In genomic region chr6:70898166-70898565, GRCm38 (mm10) we compare ENCODE assay signal across 23 mouse cellular contexts. TPM values are rescaled to one million over a fixed set of nuclear protein-coding genes. Genes with fewer than 3 reads are reported as not detected.
A peak's percentile ranks its signal among the peaks of the same experiment; 100 is the strongest.
DNase-seq lines count a peak whose midpoint lies in the region; ATAC-seq and TF ChIP-seq lines count a peak whose summit lies in the region.
"Had no signal": no experiment of that assay in that cellular context is flagged by ENCODE, and none has a peak within 500 bp of the region (broad histone marks: within the 10 kb centered on the region; RNA-seq: fewer than 3 reads in every experiment).

No protein-coding gene starts in this region.

- no peak for TF ChIP-seq EP300 in ES-Bruce4 (IDR thresholded peaks at IDR 0.05; ENCODE audit: insufficient read depth, low read depth, low read length)

- peak; percentile 21; the same call in 1 of the 2 replicates for TF ChIP-seq CTCF in forebrain, postnatal 0 days (IDR thresholded peaks at IDR 0.05; ENCODE audit: low read depth)
- TF ChIP-seq CTCF in kidney, adult 2 months (conservative IDR thresholded peaks at IDR 0.05; ENCODE audit: insufficient read depth, insufficient read length, low read depth, low read length), result peak; percentile 40; the same call in 1 of the 2 replicates
- TF ChIP-seq CTCF in ES-Bruce4 (IDR thresholded peaks at IDR 0.05; ENCODE audit: low read depth, low read length), result peak; percentile 14
- TF ChIP-seq CTCF in brain, embryonic 14.5 days (IDR thresholded peaks at IDR 0.05; ENCODE audit: borderline replicate concordance, extremely low read depth, insufficient read depth, insufficient read length), result peak; percentile 11; the same call in 1 of the 2 replicates

- no peak for DNase-seq in forebrain, postnatal 0 days
- DNase-seq in kidney, adult 2 months, result no peak
- no peak for DNase-seq in brain, embryonic 14.5 days (ENCODE audit: low read depth)
- no peak for DNase-seq in left cerebral cortex, adult 9 months (ENCODE audit: low spot score in 2 of 2)
- DNase-seq: adrenal gland, postnatal 10 days; B cell, adult 2 months; cerebellum, adult 18-20 months; cerebellum, adult 9-11 months; cerebellum, postnatal 36 days; gastrocnemius, adult 2 months; gastrocnemius, postnatal 25 days had no signal

- H3K36me3 ChIP-seq in forebrain, postnatal 0 days (ENCODE audit: insufficient read depth), result peaks cover 58% of the 10 kb centered on the region
- H3K36me3 ChIP-seq in forebrain, embryonic 16.5 days (ENCODE audit: control insufficient read depth, insufficient read depth), result peaks cover 20% of the 10 kb centered on the region
- peaks cover 6% of the 10 kb centered on the region for H3K36me3 ChIP-seq in kidney, adult 2 months (ENCODE audit: control insufficient read depth, insufficient read depth, low read length)
- peaks cover 82% of the 10 kb centered on the region for H3K36me3 ChIP-seq in kidney, embryonic 15.5 days
- peaks cover 11% of the 10 kb centered on the region; the same call in 1 of the 2 replicates for H3K36me3 ChIP-seq in ES-Bruce4 (ENCODE audit: control insufficient read depth, insufficient read depth, low read length, poor library complexity, severe bottlenecking)

- H3K9ac ChIP-seq in forebrain, postnatal 0 days, result no peak overlapping the region
- H3K9ac ChIP-seq in forebrain, embryonic 16.5 days (replicated peaks; ENCODE audit: low read depth, low read length), result no peak overlapping the region
- no peak overlapping the region for H3K9ac ChIP-seq in kidney, embryonic 15.5 days
- H3K9ac ChIP-seq in ES-Bruce4 (ENCODE audit: low read depth, poor library complexity, severe bottlenecking), result no peak overlapping the region
- H3K9ac ChIP-seq: embryonic facial prominence, embryonic 13.5 days; forebrain, embryonic 12.5 days; heart, embryonic 15.5 days; hindbrain, embryonic 14.5 days had no signal

- H3K27me3 ChIP-seq in forebrain, postnatal 0 days (ENCODE audit: insufficient read depth, low read length), result no peaks in the 10 kb centered on the region
- H3K27me3 ChIP-seq in forebrain, embryonic 16.5 days (replicated peaks; ENCODE audit: control insufficient read depth, insufficient read depth, low read length), result no peaks in the 10 kb centered on the region
- no peaks in the 10 kb centered on the region for H3K27me3 ChIP-seq in kidney, adult 2 months (replicated peaks; ENCODE audit: control insufficient read depth, insufficient read depth, low read length)
- no peaks in the 10 kb centered on the region for H3K27me3 ChIP-seq in kidney, embryonic 15.5 days
- no peaks in the 10 kb centered on the region for H3K27me3 ChIP-seq in ES-Bruce4 (ENCODE audit: control insufficient read depth, insufficient read depth, low read length, poor library complexity, severe bottlenecking)
- H3K27me3 ChIP-seq: embryonic facial prominence, embryonic 13.5 days; forebrain, embryonic 12.5 days; heart, embryonic 15.5 days had no signal

- no peak overlapping the region for H3K4me2 ChIP-seq in forebrain, postnatal 0 days (ENCODE audit: low read depth)
- H3K4me2 ChIP-seq in forebrain, embryonic 16.5 days (ENCODE audit: low read length), result no peak overlapping the region
- no peak overlapping the region for H3K4me2 ChIP-seq in kidney, embryonic 15.5 days
- H3K4me2 ChIP-seq: embryonic facial prominence, embryonic 13.5 days; forebrain, embryonic 12.5 days; heart, embryonic 11.5 days; heart, embryonic 15.5 days; hindbrain, embryonic 14.5 days had no signal

- H3K27ac ChIP-seq in forebrain, postnatal 0 days (ENCODE audit: low read depth, low read length), result no peak overlapping the region
- H3K27ac ChIP-seq in forebrain, embryonic 16.5 days (ENCODE audit: low read length), result no peak overlapping the region
- no peak overlapping the region for H3K27ac ChIP-seq in kidney, adult 2 months (ENCODE audit: insufficient read depth, low read depth, low read length)
- no peak overlapping the region for H3K27ac ChIP-seq in kidney, embryonic 15.5 days
- no peak overlapping the region for H3K27ac ChIP-seq in ES-Bruce4 (ENCODE audit: insufficient read depth, low read length)
- H3K27ac ChIP-seq: embryonic facial prominence, embryonic 13.5 days; forebrain, embryonic 12.5 days; gastrocnemius, adult 2 months; heart, embryonic 15.5 days; hindbrain, embryonic 10.5 days; hindbrain, embryonic 14.5 days had no signal

- no peak overlapping the region for H3K4me3 ChIP-seq in forebrain, postnatal 0 days (ENCODE audit: low read depth, low read length)
- H3K4me3 ChIP-seq in forebrain, embryonic 16.5 days (replicated peaks; ENCODE audit: low read length), result no peak overlapping the region
- H3K4me3 ChIP-seq in kidney, adult 2 months (ENCODE audit: insufficient read depth, low read depth, low read length), result no peak overlapping the region
- H3K4me3 ChIP-seq in kidney, embryonic 15.5 days (replicated peaks), result no peak overlapping the region
- no peak overlapping the region for H3K4me3 ChIP-seq in ES-Bruce4 (ENCODE audit: low read depth, low read length)
- H3K4me3 ChIP-seq: embryonic facial prominence, embryonic 13.5 days; forebrain, embryonic 12.5 days; gastrocnemius, adult 2 months; heart, embryonic 15.5 days; hindbrain, embryonic 10.5 days had no signal

- no peak for ATAC-seq in forebrain, postnatal 0 days
- no peak for ATAC-seq in forebrain, embryonic 16.5 days
- no peak for ATAC-seq in kidney, embryonic 15.5 days (replicated peaks; ENCODE audit: low FRiP score)

- no peaks in the 10 kb centered on the region for H3K9me3 ChIP-seq in forebrain, postnatal 0 days (ENCODE audit: low read length)
- H3K9me3 ChIP-seq in forebrain, embryonic 16.5 days (ENCODE audit: control insufficient read depth, low read length), result no peaks in the 10 kb centered on the region
- H3K9me3 ChIP-seq in kidney, embryonic 15.5 days (replicated peaks), result no peaks in the 10 kb centered on the region
- no peaks in the 10 kb centered on the region for H3K9me3 ChIP-seq in ES-Bruce4 (replicated peaks; ENCODE audit: control insufficient read depth, insufficient read depth, low read length, poor library complexity, severe bottlenecking)
- H3K9me3 ChIP-seq: embryonic facial prominence, embryonic 13.5 days; forebrain, embryonic 12.5 days; heart, embryonic 15.5 days; hindbrain, embryonic 10.5 days had no signal

- TF ChIP-seq POLR2A in kidney, adult 2 months (IDR thresholded peaks at IDR 0.05; ENCODE audit: low read depth, low read length), result no peak
- TF ChIP-seq POLR2A in ES-Bruce4 (IDR thresholded peaks at IDR 0.05; ENCODE audit: insufficient read depth, low read length), result no peak
- no peak for TF ChIP-seq POLR2A in brain, embryonic 14.5 days (IDR thresholded peaks at IDR 0.05; ENCODE audit: borderline replicate concordance, extremely low read depth, insufficient read depth, insufficient read length, poor library complexity, severe bottlenecking)

- no peaks in the 10 kb centered on the region for H3K4me1 ChIP-seq in forebrain, postnatal 0 days (ENCODE audit: insufficient read depth)
- H3K4me1 ChIP-seq in forebrain, embryonic 16.5 days (replicated peaks; ENCODE audit: control insufficient read depth, insufficient read depth, low read length), result peaks cover 5% of the 10 kb centered on the region; the same call in 1 of the 2 replicates
- H3K4me1 ChIP-seq in kidney, adult 2 months (ENCODE audit: control insufficient read depth, insufficient read depth, low read length), result no peaks in the 10 kb centered on the region
- H3K4me1 ChIP-seq in kidney, embryonic 15.5 days, result no peaks in the 10 kb centered on the region
- H3K4me1 ChIP-seq in ES-Bruce4 (ENCODE audit: control insufficient read depth, insufficient read depth, low read length), result no peaks in the 10 kb centered on the region
- H3K4me1 ChIP-seq: embryonic facial prominence, embryonic 13.5 days; heart, embryonic 15.5 days; hindbrain, embryonic 10.5 days had no signal

- 71% methylated on average over 6 of the region's 6 CpGs for WGBS in forebrain, postnatal 0 days
- WGBS in forebrain, embryonic 16.5 days, result 75% methylated on average over 6 of the region's 6 CpGs
- WGBS in kidney, adult 2 months, result 72% methylated on average over 6 of the region's 6 CpGs
- 71% methylated on average over 6 of the region's 6 CpGs for WGBS in kidney, embryonic 15.5 days

RNA-seq across cellular contexts. Expression of gene Tex37, which starts 20.6 kb away (rescaled TPM):
- not detected in 2 replicates for total RNA-seq in forebrain, postnatal 0 days (2014; rRNA removed)
- polyA plus RNA-seq in forebrain, postnatal 0 days (2015; fragmentation: Nextera tagmentation; extraction: Ambion mirVana), result not detected in 2 replicates
- polyA plus RNA-seq in forebrain, embryonic 16.5 days (2015; fragmentation: Nextera tagmentation; extraction: Ambion mirVana), result not detected in 2 replicates
- polyA plus RNA-seq in kidney, adult 2 months (2012; rRNA removed), result 0.39 TPM in 1 of 2 replicates, not detected in the other
- not detected in 2 replicates for polyA plus RNA-seq in kidney, embryonic 15.5 days (2015; fragmentation: Nextera tagmentation; extraction: Ambion mirVana)
- polyA plus RNA-seq in ES-Bruce4 (2011; ENCODE audit: insufficient read depth, insufficient read length, low read depth, missing spikeins), result not detected in 2 replicates
- not detected in 2 replicates for polyA plus RNA-seq in brain, embryonic 14.5 days (2012; rRNA removed)
- total RNA-seq: adrenal gland, postnatal 10 days; ES-E14; gastrocnemius, adult 2 months; gastrocnemius, postnatal 25 days; granulocyte monocyte progenitor cell, adult 5-6 weeks; heart, postnatal 25 days had no signal
- polyA plus RNA-seq: embryonic facial prominence, embryonic 13.5 days; forebrain, embryonic 12.5 days; heart, embryonic 11.5 days; heart, embryonic 15.5 days; hindbrain, embryonic 10.5 days; hindbrain, embryonic 14.5 days had no signal

RNA-seq across cellular contexts. Expression of gene Eif2ak3, which starts 53.9 kb away (rescaled TPM):
- total RNA-seq in forebrain, postnatal 0 days (2014; rRNA removed), result 22.3 and 23.3 TPM in 2 replicates
- 6.9 and 8.3 TPM in 2 replicates for polyA plus RNA-seq in forebrain, postnatal 0 days (2015; fragmentation: Nextera tagmentation; extraction: Ambion mirVana)
- polyA plus RNA-seq in forebrain, embryonic 16.5 days (2015; fragmentation: Nextera tagmentation; extraction: Ambion mirVana), result 14.4 and 17.8 TPM in 2 replicates
- 14.4 TPM in 2 replicates for polyA plus RNA-seq in kidney, adult 2 months (2012; rRNA removed)
- polyA plus RNA-seq in kidney, embryonic 15.5 days (2015; fragmentation: Nextera tagmentation; extraction: Ambion mirVana), result 11.2 and 12.5 TPM in 2 replicates
- 12.8 and 16.4 TPM in 2 replicates for polyA plus RNA-seq in ES-Bruce4 (2011; ENCODE audit: insufficient read depth, insufficient read length, low read depth, missing spikeins)
- 17.2 and 20.2 TPM in 2 replicates for polyA plus RNA-seq in brain, embryonic 14.5 days (2012; rRNA removed)

RNA-seq across cellular contexts. Expression of gene Foxi3, which starts 58.2 kb away (rescaled TPM):
- total RNA-seq in forebrain, postnatal 0 days (2014; rRNA removed), result not detected in 2 replicates
- not detected in 2 replicates for polyA plus RNA-seq in forebrain, postnatal 0 days (2015; fragmentation: Nextera tagmentation; extraction: Ambion mirVana)
- polyA plus RNA-seq in forebrain, embryonic 16.5 days (2015; fragmentation: Nextera tagmentation; extraction: Ambion mirVana), result not detected in 2 replicates
- not detected in 2 replicates for polyA plus RNA-seq in kidney, adult 2 months (2012; rRNA removed)
- not detected in 2 replicates for polyA plus RNA-seq in kidney, embryonic 15.5 days (2015; fragmentation: Nextera tagmentation; extraction: Ambion mirVana)
- polyA plus RNA-seq in ES-Bruce4 (2011; ENCODE audit: insufficient read depth, insufficient read length, low read depth, missing spikeins), result 6.3 and 7.0 TPM in 2 replicates
- 0.08 and 0.49 TPM in 2 replicates for polyA plus RNA-seq in brain, embryonic 14.5 days (2012; rRNA removed)
- total RNA-seq: adrenal gland, postnatal 10 days; gastrocnemius, adult 2 months; gastrocnemius, postnatal 25 days; granulocyte monocyte progenitor cell, adult 5-6 weeks; heart, postnatal 25 days had no signal
- polyA plus RNA-seq: heart, embryonic 11.5 days; heart, embryonic 15.5 days; hindbrain, embryonic 10.5 days; hindbrain, embryonic 14.5 days had no signal
